Mouse (Mus musculus): ENCODE measurements around the gene Rbak.

DNA sequence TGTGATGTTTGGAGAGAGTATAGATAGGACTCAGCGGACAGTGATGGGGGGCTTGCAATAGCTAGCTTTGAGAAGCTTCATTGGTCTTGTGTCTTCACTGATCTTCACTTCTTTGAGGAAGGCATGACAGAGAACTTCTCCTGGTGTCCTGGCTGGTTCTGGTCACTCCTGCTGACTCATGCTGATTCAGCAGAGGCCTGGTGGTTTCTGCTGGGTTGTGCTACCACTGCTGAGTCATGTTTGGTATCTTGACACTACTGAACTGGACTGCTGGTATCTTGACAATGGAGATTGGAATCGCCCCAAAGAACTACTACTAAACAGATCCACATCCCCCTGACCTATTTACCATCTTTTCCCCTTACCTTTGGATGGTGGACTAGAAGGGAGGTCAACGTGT, 25.0 kb downstream of the Rbak start:
- no peak for TF ChIP-seq POLR2A (IDR thresholded peaks at IDR 0.05; ENCODE audit: borderline replicate concordance, control insufficient read depth, low read depth, low read length)
- no peak for TF ChIP-seq CTCF (IDR thresholded peaks at IDR 0.05; ENCODE audit: control insufficient read depth, insufficient read depth, low read length)

Measured in bone marrow, adult 2 months (tissue).